Mouse (Mus musculus): Measurements from ENCODE around the gene Ccnl2.

GRCm38 (mm10) chr4:155854991-155855390 is 42.7 kb downstream of the Ccnl2 start:
- TF ChIP-seq CTCF (IDR thresholded peaks at IDR 0.05; ENCODE audit: insufficient read depth, low read length) (no peak), POLR2A (IDR thresholded peaks at IDR 0.05; ENCODE audit: borderline replicate concordance, extremely low read depth, low read depth, low read length) (peak; percentile 15; the same call in 1 of the 2 replicates)

Measured in lung, adult 2 months (tissue).